Mouse (Mus musculus): ENCODE results near the gene Olfr1417. TPM values are rescaled to one million over a fixed set of nuclear protein-coding genes. Genes with fewer than 3 reads are reported as not detected.
A peak's percentile ranks its signal among the peaks of the same experiment; 100 is the strongest.

Olfr1417 gene
- polyA plus RNA-seq, 1 experiment = not detected

GRCm38 (mm10) chr19:11817586-11817985, 21.4 kb downstream of the Olfr1417 start:
- WGBS = 31% methylated on average over 5 of the region's 5 CpGs
- TF ChIP-seq CTCF (IDR thresholded peaks at IDR 0.05; ENCODE audit: borderline replicate concordance, insufficient read depth, low read depth, low read length) = no peak
- no peak for TF ChIP-seq POLR2A (IDR thresholded peaks at IDR 0.05; ENCODE audit: borderline replicate concordance, insufficient read depth, low read length)
- no peaks in the 10 kb centered on the region for H3K27me3 ChIP-seq (ENCODE audit: control insufficient read depth, insufficient read depth, low read length)
- no peak overlapping the region for H3K27ac ChIP-seq (ENCODE audit: insufficient read depth, low read length)
- DNase-seq = peak in 1 of 2 experiments; percentile 13
- no peaks in the 10 kb centered on the region; the same call in 1 of the 2 replicates for H3K4me1 ChIP-seq (ENCODE audit: control insufficient read depth, insufficient read depth, low read length)
- H3K4me3 ChIP-seq (replicated peaks; ENCODE audit: insufficient read depth, low read depth, low read length) = peak overlapping the region; percentile 81

- no peak overlapping the region for H3K27ac ChIP-seq (ENCODE audit: insufficient read depth, low read length)
- no peaks in the 10 kb centered on the region for H3K27me3 ChIP-seq (ENCODE audit: control insufficient read depth, insufficient read depth, low read length)
- TF ChIP-seq CTCF (IDR thresholded peaks at IDR 0.05; ENCODE audit: borderline replicate concordance, insufficient read depth, low read depth, low read length) (no peak), POLR2A (IDR thresholded peaks at IDR 0.05; ENCODE audit: borderline replicate concordance, insufficient read depth, low read length) (no peak)
- WGBS = 65% methylated on average over 6 of the region's 6 CpGs
- no peak overlapping the region for H3K4me3 ChIP-seq (replicated peaks; ENCODE audit: insufficient read depth, low read depth, low read length)
- no peaks in the 10 kb centered on the region; the same call in 1 of the 2 replicates for H3K4me1 ChIP-seq (ENCODE audit: control insufficient read depth, insufficient read depth, low read length)
- DNase-seq = no peak
These were observed 22.3 kb downstream of the Olfr1417 start for GRCm38 (mm10) chr19:11816706-11817105.

- no peak overlapping the region for H3K4me3 ChIP-seq (replicated peaks; ENCODE audit: insufficient read depth, low read depth, low read length)
- no peak for DNase-seq
- TF ChIP-seq POLR2A (IDR thresholded peaks at IDR 0.05; ENCODE audit: borderline replicate concordance, insufficient read depth, low read length) (no peak), CTCF (IDR thresholded peaks at IDR 0.05; ENCODE audit: borderline replicate concordance, insufficient read depth, low read depth, low read length) (no peak)
- WGBS = 74% methylated on average over 6 of the region's 6 CpGs
- H3K4me1 ChIP-seq (ENCODE audit: control insufficient read depth, insufficient read depth, low read length) = no peaks in the 10 kb centered on the region; the same call in 1 of the 2 replicates
- no peaks in the 10 kb centered on the region for H3K27me3 ChIP-seq (ENCODE audit: control insufficient read depth, insufficient read depth, low read length)
- no peak overlapping the region for H3K27ac ChIP-seq (ENCODE audit: insufficient read depth, low read length)
These were observed 24.2 kb downstream of the Olfr1417 start for GRCm38 (mm10) chr19:11814742-11815333.

GRCm38 (mm10) chr19:11813649-11814048, 25.4 kb downstream of the Olfr1417 start:
- 35% methylated on average over 8 of the region's 8 CpGs for WGBS

GRCm38 (mm10) chr19:11813136-11813535, 25.9 kb downstream of the Olfr1417 start:
- DNase-seq = no peak
- Histone ChIP-seq H3K27ac (ENCODE audit: insufficient read depth, low read length) (no peak overlapping the region), H3K27me3 (ENCODE audit: control insufficient read depth, insufficient read depth, low read length) (no peaks in the 10 kb centered on the region), H3K4me3 (replicated peaks; ENCODE audit: insufficient read depth, low read depth, low read length) (no peak overlapping the region), H3K4me1 (ENCODE audit: control insufficient read depth, insufficient read depth, low read length) (no peaks in the 10 kb centered on the region; the same call in 1 of the 2 replicates)
- WGBS = 73% methylated on average over 4 of the region's 4 CpGs
- no peak for TF ChIP-seq POLR2A (IDR thresholded peaks at IDR 0.05; ENCODE audit: borderline replicate concordance, insufficient read depth, low read length)
- TF ChIP-seq CTCF (IDR thresholded peaks at IDR 0.05; ENCODE audit: borderline replicate concordance, insufficient read depth, low read depth, low read length) = no peak

More at GRCm38 (mm10) chr19:11813649-11814048, 25.4 kb downstream of the Olfr1417 start:
- Histone ChIP-seq H3K27me3 (ENCODE audit: control insufficient read depth, insufficient read depth, low read length) (no peaks in the 10 kb centered on the region), H3K27ac (ENCODE audit: insufficient read depth, low read length) (no peak overlapping the region), H3K4me3 (replicated peaks; ENCODE audit: insufficient read depth, low read depth, low read length) (no peak overlapping the region), H3K4me1 (ENCODE audit: control insufficient read depth, insufficient read depth, low read length) (no peaks in the 10 kb centered on the region; the same call in 1 of the 2 replicates)
- no peak for TF ChIP-seq CTCF (IDR thresholded peaks at IDR 0.05; ENCODE audit: borderline replicate concordance, insufficient read depth, low read depth, low read length)
- TF ChIP-seq POLR2A (IDR thresholded peaks at IDR 0.05; ENCODE audit: borderline replicate concordance, insufficient read depth, low read length) = no peak
- no peak for DNase-seq

- TF ChIP-seq CTCF (IDR thresholded peaks at IDR 0.05; ENCODE audit: borderline replicate concordance, insufficient read depth, low read depth, low read length) = no peak
- WGBS = 58% methylated on average over 5 of the region's 5 CpGs
- H3K27ac ChIP-seq (ENCODE audit: insufficient read depth, low read length) = no peak overlapping the region
These were observed 27.2 kb downstream of the Olfr1417 start for GRCm38 (mm10) chr19:11811688-11812365.

GRCm38 (mm10) chr19:11810856-11811255, 28.2 kb downstream of the Olfr1417 start:
- WGBS = 24% methylated on average over 1 of the region's 1 CpGs
- TF ChIP-seq POLR2A (IDR thresholded peaks at IDR 0.05; ENCODE audit: borderline replicate concordance, insufficient read depth, low read length) = no peak
- Histone ChIP-seq H3K4me1 (ENCODE audit: control insufficient read depth, insufficient read depth, low read length) (no peaks in the 10 kb centered on the region; the same call in 1 of the 2 replicates), H3K27ac (ENCODE audit: insufficient read depth, low read length) (no peak overlapping the region), H3K27me3 (ENCODE audit: control insufficient read depth, insufficient read depth, low read length) (no peaks in the 10 kb centered on the region), H3K4me3 (replicated peaks; ENCODE audit: insufficient read depth, low read depth, low read length) (no peak overlapping the region)
- DNase-seq = no peak

More at GRCm38 (mm10) chr19:11811688-11812365, 27.2 kb downstream of the Olfr1417 start:
- Histone ChIP-seq H3K4me3 (replicated peaks; ENCODE audit: insufficient read depth, low read depth, low read length) (no peak overlapping the region), H3K27me3 (ENCODE audit: control insufficient read depth, insufficient read depth, low read length) (no peaks in the 10 kb centered on the region), H3K4me1 (ENCODE audit: control insufficient read depth, insufficient read depth, low read length) (no peaks in the 10 kb centered on the region; the same call in 1 of the 2 replicates)
- no peak for DNase-seq
